Mouse (Mus musculus) ES-E14 (cell line): ENCODE measurements at regions not wholly inside any gene's neighbourhood (a gene's known extent, or its start where the extent isn't known, plus 50 kb on each side); places are given as distances from the start of the nearest gene placed in this dataset.

ENCODE experiments used
- CHD2 ChIP-seq: IDR thresholded peaks from 2 replicates; pipeline ENCODE4 v1.6.1; 2014; ENCODE audit warnings: mild to moderate bottlenecking, low read depth, low read length, inconsistent platforms
- HCFC1 ChIP-seq: IDR thresholded peaks from 2 replicates; pipeline ENCODE4 v1.6.1; 2012; ENCODE audit warnings: low read length, inconsistent platforms, borderline replicate concordance; ENCODE audit not compliant: insufficient read depth
- ZC3H11A ChIP-seq: IDR thresholded peaks from 2 replicates; pipeline ENCODE4 v1.6.1; 2012; ENCODE audit warnings: low read depth, mild to moderate bottlenecking, inconsistent platforms, low read length, borderline replicate concordance
- ZNF384 ChIP-seq: IDR thresholded peaks from 2 replicates; pipeline ENCODE4 v1.6.1; 2012; ENCODE audit warnings: low read depth, low read length, inconsistent platforms

- no peak for TF ChIP-seq HCFC1
- TF ChIP-seq ZNF384 = no peak
- TF ChIP-seq CHD2 = no peak
- TF ChIP-seq ZC3H11A = no peak
Observed at GRCm38 (mm10) chr5:43457725-43458124, 57.6 kb upstream of the C1qtnf7 start.
